Mouse (Mus musculus) megakaryocyte-erythroid progenitor cell, adult 5-6 weeks (primary cell): ENCODE measurements around the gene Ifngr2. TPM values are rescaled to one million over a fixed set of nuclear protein-coding genes. Genes with fewer than 3 reads are reported as not detected.
A peak's percentile ranks its signal among the peaks of the same experiment; 100 is the strongest.
"Not testable (repeated sequence)": the region's sequence is repeated elsewhere in the genome, so short reads cannot be mapped to it uniquely, and the experiment has no call there.

ENCODE experiments used
- ATAC-seq: replicated peaks from 2 replicates; pipeline ENCODE4 v1.8.0; 2016; ENCODE audit warnings: mild to moderate bottlenecking, inconsistent platforms; ENCODE audit not compliant: severe bottlenecking, poor library complexity, low FRiP score, low TSS enrichment
- total RNA-seq, 2 experiments: library from RNA; stranded (forward) in 1 of 2; stranded (reverse) in 1 of 2; fragments of 200-1000, 215-1000 nt in 1 of 2; fragments of >200 nt in 1 of 2; fragmentation: Nextera tagmentation in 1 of 2; gene quantifications; 2 replicates each; pipeline ENCODE4 v1.2.3; 2014 to 2017

The Ifngr2 gene
- total RNA-seq (2014; fragmentation: Nextera tagmentation) (7.2 and 8.7 TPM in 2 replicates), total RNA-seq (2017) (5.4 and 6.7 TPM in 2 replicates)

DNA sequence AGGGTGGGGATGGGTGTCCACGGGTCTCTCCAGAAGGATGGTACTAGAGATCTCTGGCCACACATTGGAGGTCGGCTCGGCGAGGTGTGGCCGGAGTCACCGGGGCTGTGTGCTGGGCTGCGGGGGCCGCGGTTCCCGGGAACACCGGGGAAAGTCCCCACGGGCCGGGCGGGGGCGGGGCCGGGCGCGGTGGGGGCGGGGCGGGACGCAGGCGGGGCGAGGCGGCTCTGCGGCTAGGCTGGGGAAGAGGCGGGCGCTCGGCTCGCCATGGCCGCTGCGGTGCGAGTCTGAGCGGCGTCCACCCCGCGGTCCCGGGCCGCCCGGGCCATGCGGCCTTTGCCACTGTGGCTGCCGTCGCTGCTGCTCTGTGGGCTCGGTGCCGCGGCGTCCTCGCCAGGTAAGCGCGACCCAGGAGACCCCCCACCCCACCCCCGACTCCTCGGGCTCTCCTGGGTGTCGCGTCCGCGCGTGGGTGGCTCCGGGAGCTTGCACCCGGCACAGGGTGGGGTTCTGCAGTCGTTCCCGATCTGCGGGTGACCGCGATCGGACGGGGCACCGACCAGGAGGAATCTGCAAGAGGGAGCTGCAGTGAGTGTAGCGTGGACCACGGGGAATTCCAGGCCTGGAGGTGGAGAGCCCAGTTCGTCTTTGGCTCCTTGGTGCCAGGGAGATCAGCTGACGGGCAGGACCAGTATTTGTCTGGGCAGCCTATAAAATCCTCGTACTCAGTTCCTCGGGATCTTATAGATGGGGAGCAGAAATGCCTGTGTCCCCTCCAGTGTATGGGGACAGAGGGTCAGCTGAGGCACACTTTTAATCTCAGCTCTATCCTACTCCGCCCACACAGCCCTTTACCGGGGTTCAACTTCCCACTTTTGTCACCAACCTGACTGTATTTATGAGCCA is at the start of gene Ifngr2:
Gene Ifngr2 (plus strand): TSS at position 237 of the 906 bp plus-strand sequence.
- no peak for ATAC-seq

DNA sequence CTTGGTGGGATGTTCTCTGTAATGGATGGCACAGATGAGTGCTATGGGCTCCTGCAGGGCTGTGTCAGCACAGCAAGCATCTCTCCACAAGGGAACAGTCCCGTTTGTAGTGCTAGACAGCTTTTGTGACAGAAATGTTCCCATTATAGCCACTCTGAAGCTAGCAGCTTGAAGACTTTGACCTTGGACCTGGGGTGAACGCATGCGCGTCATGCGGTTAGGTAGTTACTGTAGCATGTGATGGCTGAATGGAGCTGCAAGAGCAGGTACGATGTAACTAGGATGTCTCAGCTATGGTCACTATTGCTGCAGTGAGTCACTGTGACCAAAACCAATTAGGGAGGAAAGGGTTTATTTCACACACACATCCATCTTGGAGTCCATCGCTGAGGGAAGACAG is 48.8 kb upstream of the Ifngr2 start:
- no peak for ATAC-seq

GRCm38 (mm10) chr16:91504701-91505100 is 42.2 kb upstream of the Ifngr2 start:
- ATAC-seq: no peak

- ATAC-seq: peak; percentile 77
Observed at GRCm38 (mm10) chr16:91505116-91505601, 41.7 kb upstream of the Ifngr2 start.

DNA sequence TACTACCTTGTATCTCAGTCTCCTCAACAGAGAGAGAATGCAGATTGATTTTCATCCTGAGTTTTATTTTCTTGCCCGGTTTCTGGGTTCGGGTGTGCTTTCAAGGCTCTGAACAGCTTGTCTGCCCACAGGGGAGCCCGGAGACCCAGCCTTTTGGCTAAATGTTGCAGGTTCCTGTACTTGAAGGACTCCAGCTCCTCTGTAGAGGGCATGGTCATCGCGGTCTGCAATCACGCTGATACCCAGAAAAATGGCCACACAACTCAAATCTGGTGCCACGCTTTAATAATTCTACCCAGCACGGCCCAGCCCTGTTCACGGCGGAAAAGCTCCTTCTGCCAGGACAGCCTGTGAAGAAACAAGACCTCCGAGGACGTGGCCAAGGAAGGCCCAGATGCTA is 40.5 kb upstream of the Ifngr2 start:
- no peak for ATAC-seq

DNA sequence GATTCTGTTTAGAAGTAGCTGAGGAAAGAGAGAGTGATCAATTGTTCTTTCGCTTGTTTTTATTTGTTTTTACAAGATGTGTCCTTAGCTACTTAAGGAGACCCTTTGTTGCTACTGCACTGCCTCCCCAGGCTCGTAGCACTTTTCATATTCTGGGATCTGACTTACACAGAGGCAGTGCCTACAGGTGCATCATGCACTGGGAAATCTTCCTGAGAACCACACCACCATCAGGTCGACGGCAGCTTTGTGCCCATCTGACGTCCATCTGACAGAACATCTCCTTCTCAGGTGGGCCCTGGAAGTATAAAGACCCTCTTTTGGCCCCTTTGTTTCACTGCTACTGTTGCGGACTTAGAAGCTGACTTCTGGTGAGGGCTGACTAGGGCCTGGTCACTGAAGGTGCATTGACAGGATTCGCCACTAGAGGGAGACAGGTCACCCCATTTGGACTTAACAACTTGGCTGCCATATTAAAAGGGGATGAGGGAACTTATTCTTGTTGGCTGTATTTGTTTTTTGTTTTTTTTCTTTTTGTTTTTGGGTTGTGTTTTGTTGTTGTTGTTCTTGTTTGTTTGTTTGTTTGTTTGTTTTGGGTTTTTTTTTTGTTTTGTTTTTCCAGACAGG is 34.6 kb upstream of the Ifngr2 start:
- peak; percentile 48 for ATAC-seq

DNA sequence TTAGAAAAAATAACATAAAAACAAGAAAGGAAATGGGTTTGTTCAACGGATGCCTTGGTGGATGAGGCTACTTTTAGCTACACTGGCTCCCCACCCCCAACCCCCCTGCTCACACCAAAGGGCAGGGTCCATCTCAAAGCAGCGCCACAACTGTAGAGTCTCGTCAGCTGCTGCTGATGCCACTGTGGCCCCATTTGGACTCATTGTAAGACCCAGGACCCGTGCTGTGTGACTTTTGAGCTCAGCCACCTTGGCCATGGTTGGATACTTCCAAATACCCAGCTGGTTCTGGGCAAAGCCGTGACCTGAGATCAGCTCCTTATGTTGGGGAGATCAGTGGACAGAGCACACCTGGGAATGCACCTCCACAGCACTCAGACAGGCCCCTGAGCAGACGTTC is 33.8 kb upstream of the Ifngr2 start:
- ATAC-seq: no peak

DNA sequence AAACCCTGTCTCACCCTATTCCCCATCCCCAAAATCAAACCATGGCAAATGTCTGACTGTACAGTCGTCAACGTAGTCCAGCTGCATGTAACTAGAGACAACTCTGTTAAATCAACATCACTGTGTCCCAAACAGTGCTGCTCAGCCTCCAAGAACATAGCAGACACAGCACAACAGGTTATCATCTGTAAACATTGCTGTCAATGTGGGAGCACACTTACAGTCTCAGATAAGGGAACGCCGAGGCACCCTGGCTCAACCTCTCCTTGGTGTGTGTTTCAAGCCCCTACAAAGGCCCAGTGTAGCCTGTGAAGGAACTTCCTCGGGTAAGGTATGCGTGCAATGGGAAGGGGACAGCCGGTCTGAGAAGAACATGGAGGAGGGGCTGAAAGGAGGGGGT is 29.9 kb upstream of the Ifngr2 start:
- peak; percentile 94 for ATAC-seq

DNA sequence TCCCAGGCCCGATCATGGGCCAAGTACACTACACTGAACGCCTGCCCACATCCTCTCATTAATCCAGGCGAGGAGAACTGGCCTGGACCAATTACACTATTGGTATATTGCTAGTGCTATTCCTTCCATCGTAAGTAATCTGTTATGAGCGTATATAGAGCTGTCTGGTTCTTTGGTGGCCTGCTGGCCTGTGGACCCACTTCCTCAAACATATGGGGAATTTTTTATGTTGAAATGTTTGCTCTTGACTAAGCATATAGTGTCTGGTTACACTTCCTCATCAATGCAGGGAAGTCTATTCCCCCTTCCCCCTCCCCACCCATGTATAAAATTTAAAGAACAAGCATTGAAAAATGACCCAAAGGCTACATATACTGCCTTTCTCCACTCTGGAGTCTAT is 24.8 kb upstream of the Ifngr2 start:
- no peak for ATAC-seq

GRCm38 (mm10) chr16:91522479-91523309 is 24.2 kb upstream of the Ifngr2 start:
- no peak for ATAC-seq

DNA sequence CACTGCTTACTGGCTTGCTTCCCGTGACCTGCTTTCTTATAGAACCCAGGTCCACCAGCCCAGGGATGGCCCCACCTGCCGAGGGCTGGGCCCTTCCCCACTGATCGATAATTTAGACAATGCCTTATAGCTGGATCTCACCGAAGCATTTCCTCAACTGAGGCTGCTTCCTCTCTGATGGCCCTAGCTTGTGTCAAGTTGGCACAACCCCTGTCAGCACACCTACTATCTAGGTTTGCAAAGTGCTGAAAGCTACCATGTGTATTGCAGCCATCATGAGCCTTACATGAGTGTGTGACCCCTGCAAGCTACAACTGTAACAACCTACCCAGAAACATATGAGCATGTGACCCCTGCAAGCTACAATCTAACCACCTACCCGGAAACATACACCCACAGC is 22.7 kb upstream of the Ifngr2 start:
- no peak for ATAC-seq

DNA sequence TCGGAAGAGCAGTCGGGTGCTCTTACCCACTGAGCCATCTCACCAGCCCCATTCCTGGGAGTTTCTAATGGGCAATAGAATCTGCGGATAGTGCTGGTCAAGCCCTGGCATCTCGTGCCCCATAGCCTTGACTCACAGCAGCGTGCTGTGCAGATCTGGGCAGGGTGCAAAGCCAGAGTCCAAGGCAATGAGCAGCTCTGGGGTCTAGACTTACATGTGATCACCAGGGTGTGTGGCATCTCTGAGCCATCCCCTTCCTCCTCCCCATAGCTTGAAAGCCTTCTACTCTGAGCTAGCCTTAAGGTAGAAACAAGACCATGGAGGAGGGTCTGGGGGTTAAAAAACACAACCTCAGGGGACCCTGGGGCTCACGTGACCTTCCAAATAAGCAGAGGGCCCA is 20.6 kb upstream of the Ifngr2 start:
- ATAC-seq: no peak

DNA sequence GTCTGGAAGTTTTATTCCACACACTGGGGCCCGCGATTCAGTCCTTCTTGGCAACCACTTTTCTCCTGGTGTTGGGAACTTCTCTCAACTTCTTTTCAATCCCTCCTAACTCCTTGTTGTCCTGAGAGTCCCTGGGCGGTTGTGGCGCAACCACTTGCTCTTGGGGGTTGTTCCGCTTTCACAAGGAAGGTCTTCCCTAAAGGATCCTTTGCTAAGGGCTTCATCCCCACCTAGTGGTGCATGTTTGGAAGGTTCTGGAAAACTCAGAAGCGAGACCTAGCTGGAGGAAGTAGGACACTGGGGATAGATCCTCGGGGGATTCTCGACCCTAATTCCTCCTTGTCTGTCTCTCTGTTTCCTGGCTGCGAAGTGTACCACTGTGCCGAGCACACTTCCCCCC is 19.8 kb upstream of the Ifngr2 start:
- ATAC-seq: no peak

GRCm38 (mm10) chr16:91527500-91527899 is 19.4 kb upstream of the Ifngr2 start:
- peak; percentile 53 for ATAC-seq

DNA sequence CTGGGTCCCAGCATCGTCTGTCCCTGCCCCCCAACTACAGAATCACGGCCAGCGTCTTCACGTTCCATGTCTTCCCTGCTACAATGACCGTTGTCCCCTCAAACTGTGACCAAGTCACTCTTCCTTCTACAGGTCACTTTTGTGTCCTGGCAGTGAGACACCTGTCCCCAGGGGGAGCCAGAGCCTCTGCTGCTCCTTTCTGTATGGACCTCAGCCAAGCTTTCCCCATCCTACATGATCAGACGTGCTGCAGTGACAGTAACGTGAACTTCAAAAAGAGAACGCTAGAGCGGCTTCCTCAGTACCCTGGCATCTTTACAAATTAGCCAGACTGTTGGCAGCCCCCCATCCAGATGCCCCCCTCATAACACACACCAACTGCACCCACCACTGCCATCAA is 18.3 kb upstream of the Ifngr2 start:
- ATAC-seq: no peak

DNA sequence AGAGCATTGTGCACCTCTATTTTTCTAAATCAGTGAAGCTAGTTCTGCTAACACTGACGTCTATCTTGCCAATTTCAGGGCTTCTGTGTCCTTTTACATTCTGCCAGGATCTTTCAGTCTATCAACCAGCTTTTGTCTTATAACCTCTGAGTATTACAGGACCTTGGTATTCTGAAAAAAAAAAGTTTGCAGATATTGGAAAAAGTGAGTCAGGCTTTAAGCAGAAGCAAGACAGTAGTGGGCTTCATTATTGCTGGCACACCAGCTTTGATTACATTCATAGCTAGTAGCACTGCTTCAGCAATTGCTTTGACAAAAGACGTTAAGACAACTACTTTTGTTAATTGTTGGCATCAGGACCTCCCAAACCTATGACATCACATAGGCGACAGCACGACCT is 16.0 kb upstream of the Ifngr2 start:
- not testable (repeated sequence) for ATAC-seq

- no peak for ATAC-seq
Observed at GRCm38 (mm10) chr16:91531856-91532255, 15.0 kb upstream of the Ifngr2 start.

DNA sequence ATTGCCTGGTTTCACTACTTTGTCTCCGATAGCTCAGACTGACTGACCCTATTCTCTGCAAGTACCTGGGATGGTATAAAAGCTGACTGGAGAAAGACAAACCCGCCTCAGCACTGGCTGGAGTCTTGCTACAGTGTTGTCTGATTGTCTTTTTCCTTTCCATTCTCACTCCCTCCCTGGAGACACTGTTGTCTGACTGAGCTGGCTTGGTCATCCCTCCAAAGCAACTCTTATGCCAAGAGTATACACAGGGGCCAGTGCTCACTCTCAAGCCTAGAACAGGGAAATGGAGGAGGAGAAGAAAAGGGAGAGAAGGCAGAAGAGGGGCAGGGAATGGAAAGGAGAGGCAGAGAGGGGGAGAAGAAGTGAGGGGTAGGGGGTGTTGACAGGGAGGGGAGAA is 14.4 kb upstream of the Ifngr2 start:
- no peak for ATAC-seq

DNA sequence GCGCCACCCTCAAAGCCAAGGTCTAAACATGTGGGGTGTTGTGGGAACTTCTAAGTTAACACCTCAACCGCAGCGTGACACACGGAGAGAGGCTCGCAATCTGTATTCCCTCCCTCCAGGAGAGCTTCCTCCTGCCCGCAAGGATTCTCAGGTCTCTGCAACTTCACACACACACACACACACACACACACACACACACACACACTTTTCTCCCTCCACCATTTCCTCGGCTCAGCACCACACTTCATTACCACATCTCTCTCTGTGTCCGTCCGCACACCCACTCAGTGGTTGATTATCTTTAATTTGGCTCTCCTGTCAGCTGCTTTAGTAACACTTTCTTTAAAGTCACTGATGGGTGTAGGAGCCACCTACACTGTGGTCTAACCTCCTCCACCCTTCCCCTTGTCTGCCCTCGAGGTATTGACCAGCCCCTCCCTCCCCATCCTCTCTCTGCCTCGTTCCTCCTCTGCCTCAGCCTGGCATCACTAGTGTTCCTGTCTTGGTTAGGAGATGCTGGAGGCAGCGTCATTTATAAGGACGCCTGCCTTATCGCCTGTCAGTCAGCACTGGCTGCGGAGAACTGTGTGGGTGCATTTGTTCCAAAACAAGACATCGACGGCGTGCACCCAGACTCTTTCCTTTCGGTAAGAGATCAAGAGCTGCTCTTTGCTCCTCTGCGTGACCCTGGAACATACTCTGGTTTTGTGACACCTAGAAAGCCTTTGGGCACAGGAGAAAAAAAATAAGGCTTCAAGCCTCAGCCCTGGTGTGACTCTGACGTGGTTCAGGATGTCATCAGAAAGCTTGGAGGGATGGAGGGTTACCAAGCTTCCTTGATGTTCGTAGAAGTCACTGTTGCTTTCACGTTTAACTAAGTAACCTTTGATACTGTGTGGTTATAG is 13.5 kb upstream of the Ifngr2 start:
- peak; percentile 45 for ATAC-seq
